ENCODE assay signal across 8 mouse cellular contexts in genomic region chr7:99707038-99707595, GRCm38 (mm10). TPM values are rescaled to one million over a fixed set of nuclear protein-coding genes. Genes with fewer than 3 reads are reported as not detected.
DNase-seq lines count a peak whose midpoint lies in the region; ATAC-seq lines count a peak whose summit lies in the region.

No protein-coding gene starts in this region.

- WGBS in neural tube, embryonic 13.5 days, result 40% methylated on average over 4 of the region's 4 CpGs
- WGBS in kidney, embryonic 14.5 days, result 28% methylated on average over 4 of the region's 4 CpGs
- WGBS in liver, embryonic 11.5 days, result 27% methylated on average over 4 of the region's 4 CpGs

- no peaks in the 10 kb centered on the region for H3K4me1 ChIP-seq in neural tube, embryonic 13.5 days (replicated peaks)
- peaks cover 7% of the 10 kb centered on the region; the same call in 1 of the 2 replicates for H3K4me1 ChIP-seq in kidney, embryonic 14.5 days (ENCODE audit: control insufficient read depth, insufficient read depth, low read length)
- H3K4me1 ChIP-seq in liver, embryonic 11.5 days (replicated peaks; ENCODE audit: control insufficient read depth, insufficient read depth, low read length), result peaks cover 7% of the 10 kb centered on the region; the same call in 1 of the 2 replicates

- no peaks in the 10 kb centered on the region for H3K36me3 ChIP-seq in neural tube, embryonic 13.5 days
- H3K36me3 ChIP-seq in kidney, embryonic 14.5 days (ENCODE audit: control insufficient read depth, insufficient read depth, low read length), result no peaks in the 10 kb centered on the region
- H3K36me3 ChIP-seq in liver, embryonic 11.5 days (ENCODE audit: control insufficient read depth, insufficient read depth, low read length), result no peaks in the 10 kb centered on the region

- no peak overlapping the region for H3K4me3 ChIP-seq in neural tube, embryonic 13.5 days
- H3K4me3 ChIP-seq in kidney, embryonic 14.5 days (ENCODE audit: low read length), result no peak overlapping the region
- H3K4me3 ChIP-seq in liver, embryonic 11.5 days (ENCODE audit: low read depth, low read length), result no peak overlapping the region

- no peak overlapping the region for H3K9ac ChIP-seq in neural tube, embryonic 13.5 days
- no peak overlapping the region for H3K9ac ChIP-seq in kidney, embryonic 14.5 days (ENCODE audit: low read depth, low read length)
- no peak overlapping the region for H3K9ac ChIP-seq in liver, embryonic 11.5 days (ENCODE audit: low read depth, low read length)

- no peaks in the 10 kb centered on the region for H3K9me3 ChIP-seq in neural tube, embryonic 13.5 days
- H3K9me3 ChIP-seq in kidney, embryonic 14.5 days (ENCODE audit: control insufficient read depth, low read length), result no peaks in the 10 kb centered on the region
- no peaks in the 10 kb centered on the region for H3K9me3 ChIP-seq in liver, embryonic 11.5 days (ENCODE audit: control insufficient read depth, low read length)

- no peak overlapping the region for H3K4me2 ChIP-seq in neural tube, embryonic 13.5 days
- H3K4me2 ChIP-seq in kidney, embryonic 14.5 days (replicated peaks; ENCODE audit: low read depth, low read length), result no peak overlapping the region
- no peak overlapping the region for H3K4me2 ChIP-seq in liver, embryonic 11.5 days

- H3K27ac ChIP-seq in neural tube, embryonic 13.5 days (replicated peaks), result peak overlapping the region; percentile 62
- peak overlapping the region; percentile 24; the same call in 1 of the 2 replicates for H3K27ac ChIP-seq in kidney, embryonic 14.5 days (ENCODE audit: low read depth, low read length)
- no peak overlapping the region for H3K27ac ChIP-seq in liver, embryonic 11.5 days (ENCODE audit: low read depth, low read length)

- intact Hi-C loops in gastrocnemius, postnatal 36 days (cut with DNase I), result no loop called here

- no peak for DNase-seq in neural tube, embryonic 10.5 days (ENCODE audit: extremely low spot score, low spot score)
- DNase-seq in gastrocnemius, postnatal 36 days, result peak; percentile 53 to 55
- DNase-seq in skeletal muscle tissue, adult 2 months (ENCODE audit: low read depth, low spot score), result peak; percentile 58
- DNase-seq in thymus, postnatal 36 days, result no peak
- no peak for DNase-seq in liver, embryonic 11.5 days (ENCODE audit: low spot score)

- no peaks in the 10 kb centered on the region for H3K27me3 ChIP-seq in neural tube, embryonic 13.5 days
- H3K27me3 ChIP-seq in kidney, embryonic 14.5 days (ENCODE audit: control insufficient read depth, insufficient read depth, low read length), result no peaks in the 10 kb centered on the region
- peaks cover 10% of the 10 kb centered on the region; the same call in 1 of the 2 replicates for H3K27me3 ChIP-seq in liver, embryonic 11.5 days (replicated peaks; ENCODE audit: control insufficient read depth, insufficient read depth, low read length)

- ATAC-seq in neural tube, embryonic 13.5 days (ENCODE audit: low read depth), result peak; percentile 40; the same call in 1 of the 2 replicates
- ATAC-seq in kidney, embryonic 14.5 days (ENCODE audit: low FRiP score, low TSS enrichment), result peak; percentile 29; the same call in 1 of the 2 replicates
- ATAC-seq in granulocyte monocyte progenitor cell, adult 5-6 weeks (replicated peaks; ENCODE audit: poor library complexity, severe bottlenecking), result no peak
- ATAC-seq in liver, embryonic 11.5 days (replicated peaks; ENCODE audit: low FRiP score), result no peak

RNA-seq across cellular contexts. Expression of gene Slco2b1, which starts 4.0 kb away (rescaled TPM):
- polyA plus RNA-seq in neural tube, embryonic 13.5 days (2015; fragmentation: Nextera tagmentation; extraction: Ambion mirVana), result 5.0 and 5.2 TPM in 2 replicates
- 1 to 10 TPM; 4.2 to 6.7 TPM for total RNA-seq in gastrocnemius, postnatal 36 days (2021)
- polyA plus RNA-seq in kidney, embryonic 14.5 days (2014; fragmentation: Nextera tagmentation; extraction: Ambion mirVana), result 0.90 and 1.2 TPM in 2 replicates
- not detected in 2 replicates for total RNA-seq in granulocyte monocyte progenitor cell, adult 5-6 weeks (2014; fragmentation: Nextera tagmentation)
- total RNA-seq in granulocyte monocyte progenitor cell, adult 5-6 weeks (2017), result 0.13 TPM in 1 of 2 replicates, not detected in the other
- 0.34 and 0.97 TPM in 2 replicates for polyA plus RNA-seq in liver, embryonic 11.5 days (2014; fragmentation: Nextera tagmentation; extraction: Ambion mirVana)

RNA-seq across cellular contexts. Expression of gene Olfr520, which starts 23.0 kb away (rescaled TPM):
- polyA plus RNA-seq in neural tube, embryonic 13.5 days (2015; fragmentation: Nextera tagmentation; extraction: Ambion mirVana), result not detected in 2 replicates
- total RNA-seq in gastrocnemius, postnatal 36 days (2021), result not detected
- not detected in 2 replicates for polyA plus RNA-seq in kidney, embryonic 14.5 days (2014; fragmentation: Nextera tagmentation; extraction: Ambion mirVana)
- total RNA-seq in granulocyte monocyte progenitor cell, adult 5-6 weeks (2014; fragmentation: Nextera tagmentation), result not detected in 2 replicates
- not detected in 2 replicates for total RNA-seq in granulocyte monocyte progenitor cell, adult 5-6 weeks (2017)
- not detected in 2 replicates for polyA plus RNA-seq in liver, embryonic 11.5 days (2014; fragmentation: Nextera tagmentation; extraction: Ambion mirVana)

RNA-seq across cellular contexts. Expression of gene Olfr521, which starts 56.2 kb away (rescaled TPM):
- polyA plus RNA-seq in neural tube, embryonic 13.5 days (2015; fragmentation: Nextera tagmentation; extraction: Ambion mirVana), result not detected in 2 replicates
- not detected for total RNA-seq in gastrocnemius, postnatal 36 days (2021)
- polyA plus RNA-seq in kidney, embryonic 14.5 days (2014; fragmentation: Nextera tagmentation; extraction: Ambion mirVana), result not detected in 2 replicates
- not detected in 2 replicates for total RNA-seq in granulocyte monocyte progenitor cell, adult 5-6 weeks (2014; fragmentation: Nextera tagmentation)
- not detected in 2 replicates for total RNA-seq in granulocyte monocyte progenitor cell, adult 5-6 weeks (2017)
- polyA plus RNA-seq in liver, embryonic 11.5 days (2014; fragmentation: Nextera tagmentation; extraction: Ambion mirVana), result not detected in 2 replicates

Comparison
In these comparisons a context has a peak if more than half of its experiments do, and no peak if none do; other contexts are left out.
1. ATAC-seq: peak in neural tube, embryonic 13.5 days (single experiment) and kidney, embryonic 14.5 days (single experiment); none in granulocyte monocyte progenitor cell, adult 5-6 weeks (single experiment) and liver, embryonic 11.5 days (single experiment).
2. DNase-seq: peak in gastrocnemius, postnatal 36 days (2 of 2) and skeletal muscle tissue, adult 2 months (single experiment); none in neural tube, embryonic 10.5 days (single experiment), thymus, postnatal 36 days (0 of 2) and liver, embryonic 11.5 days (single experiment).